Mouse (Mus musculus) MEL (cell line): ENCODE measurements around the gene Hoxa3. TPM values are rescaled to one million over a fixed set of nuclear protein-coding genes. Genes with fewer than 3 reads are reported as not detected.

Source experiments
- DNase-seq: peaks from one replicate; pipeline ENCODE4 v3.0.0; 2011; ENCODE audit warnings: low read depth, low spot score
- H3K27ac ChIP-seq: 2 replicates; pipeline ENCODE4 v1.5.1; 2012; ENCODE audit warnings: low read depth, mild to moderate bottlenecking, control low read depth, low read length, moderate library complexity; ENCODE audit not compliant: control insufficient read depth
- H3K27me3 ChIP-seq, 2 experiments: fragments of 150-350 bp in 1 of 2; sonication (generic) in 1 of 2; 2 replicates each; pipeline ENCODE4 v1.6.1; 2012; ENCODE audit warnings: low read length in 2 of 2, mild to moderate bottlenecking in 2 of 2, improper control_type of control experiment in 1 of 2, moderate library complexity in 1 of 2; ENCODE audit not compliant: insufficient read depth in 2 of 2, control insufficient read depth in 1 of 2
- H3K36me3 ChIP-seq, 2 experiments: 2 replicates each; pipeline ENCODE4 v1.6.1; 2012 to 2014; ENCODE audit warnings: low read length in 2 of 2, improper control_type of control experiment in 1 of 2, inconsistent platforms in 1 of 2, mild to moderate bottlenecking in 1 of 2; ENCODE audit not compliant: insufficient read depth in 2 of 2, control insufficient read depth in 1 of 2
- H3K4me1 ChIP-seq, 2 experiments: fragments of 150-350 bp in 1 of 2; sonication (generic) in 1 of 2; 2 replicates each; pipeline ENCODE4 v1.6.1; 2012; ENCODE audit warnings: low read length in 2 of 2, improper control_type of control experiment in 1 of 2, mild to moderate bottlenecking in 1 of 2; ENCODE audit not compliant: insufficient read depth in 2 of 2, control insufficient read depth in 1 of 2
- H3K4me3 ChIP-seq, 2 experiments: fragments of 150-350 bp in 1 of 2; sonication (generic) in 1 of 2; 2 replicates each; pipeline ENCODE4 v1.5.1; 2012; ENCODE audit warnings: low read depth in 2 of 2, low read length in 2 of 2, mild to moderate bottlenecking in 2 of 2, moderate library complexity in 2 of 2, control low read depth in 1 of 2, improper control_type of control experiment in 1 of 2; ENCODE audit not compliant: control insufficient read depth in 1 of 2, insufficient read depth in 1 of 2
- H3K79me2 ChIP-seq: 2 replicates; pipeline ENCODE4 v1.6.1; 2012; ENCODE audit warnings: mild to moderate bottlenecking, low read length, moderate library complexity; ENCODE audit not compliant: control insufficient read depth, poor library complexity, insufficient read depth
- H3K9ac ChIP-seq: 2 replicates; pipeline ENCODE4 v1.6.1; 2012; ENCODE audit warnings: low read depth, mild to moderate bottlenecking, control low read depth, low read length, moderate library complexity; ENCODE audit not compliant: control insufficient read depth, poor library complexity, severe bottlenecking
- H3K9me3 ChIP-seq: fragments of 150-350 bp; sonication (generic); replicated peaks from 2 replicates; pipeline ENCODE4 v1.6.1; 2012; ENCODE audit warnings: mild to moderate bottlenecking, low read length, improper control_type of control experiment, moderate library complexity; ENCODE audit not compliant: insufficient read depth
- BHLHE40 ChIP-seq: IDR thresholded peaks from 2 replicates; pipeline ENCODE4 v1.6.1; 2012; ENCODE audit warnings: low read depth, mild to moderate bottlenecking, inconsistent platforms, low read length, improper control_type of control experiment, borderline replicate concordance
- CTCF ChIP-seq, 3 experiments: IDR thresholded peaks in 2 of 3; conservative IDR thresholded peaks in 1 of 3; 2 replicates each; pipeline ENCODE4 v1.5.1; 2011 to 2012; ENCODE audit warnings: low read length in 3 of 3, low read depth in 2 of 3, mild to moderate bottlenecking in 2 of 3, improper control_type of control experiment in 1 of 3, inconsistent platforms in 1 of 3, mixed read lengths in 1 of 3, moderate library complexity in 1 of 3; ENCODE audit not compliant: control insufficient read depth in 1 of 3, insufficient read depth in 1 of 3, poor library complexity in 1 of 3, severe bottlenecking in 1 of 3
- ELF1 ChIP-seq: IDR thresholded peaks from 2 replicates; pipeline ENCODE4 v1.6.1; 2014; ENCODE audit warnings: low read depth, mild to moderate bottlenecking, inconsistent platforms, low read length, improper control_type of control experiment, moderate library complexity
- EP300 ChIP-seq, 2 experiments: IDR thresholded peaks; 2 replicates each; pipeline ENCODE4 v1.6.1; 2011; ENCODE audit warnings: improper control_type of control experiment in 2 of 2, low read length in 2 of 2, low read depth in 1 of 2, mild to moderate bottlenecking in 1 of 2
- ETS1 ChIP-seq: IDR thresholded peaks from 2 replicates; pipeline ENCODE4 v1.6.1; 2012; ENCODE audit warnings: low read depth, mild to moderate bottlenecking, inconsistent platforms, low read length, improper control_type of control experiment, moderate library complexity
- HCFC1 ChIP-seq: IDR thresholded peaks from 2 replicates; pipeline ENCODE4 v1.6.1; 2012; ENCODE audit warnings: low read depth, mild to moderate bottlenecking, inconsistent platforms, low read length, improper control_type of control experiment, moderate library complexity
- MAFK ChIP-seq: IDR thresholded peaks from 2 replicates; pipeline ENCODE4 v1.6.1; 2011; ENCODE audit warnings: low read depth, mild to moderate bottlenecking, low read length, improper control_type of control experiment, borderline replicate concordance
- MAX ChIP-seq: IDR thresholded peaks from 2 replicates; pipeline ENCODE4 v1.6.1; 2011; ENCODE audit warnings: low read length, improper control_type of control experiment
- MEF2A ChIP-seq: IDR thresholded peaks from 2 replicates; pipeline ENCODE4 v1.6.1; 2014; ENCODE audit warnings: low read depth, mild to moderate bottlenecking, inconsistent platforms, low read length, improper control_type of control experiment; ENCODE audit not compliant: poor library complexity, insufficient replicate concordance, severe bottlenecking; ENCODE audit errors: extremely low read depth
- MXI1 ChIP-seq: IDR thresholded peaks from 2 replicates; pipeline ENCODE4 v1.6.1; 2011; ENCODE audit warnings: mild to moderate bottlenecking, low read depth, low read length, improper control_type of control experiment
- MYB ChIP-seq: IDR thresholded peaks from 2 replicates; pipeline ENCODE4 v1.6.1; 2011; ENCODE audit warnings: mild to moderate bottlenecking, low read depth, low read length, improper control_type of control experiment
- NRF1 ChIP-seq: IDR thresholded peaks from 2 replicates; pipeline ENCODE4 v1.6.1; 2014; ENCODE audit warnings: low read depth, mild to moderate bottlenecking, inconsistent platforms, low read length, improper control_type of control experiment, moderate library complexity; ENCODE audit not compliant: poor library complexity, insufficient read depth, severe bottlenecking
- POLR2AphosphoS2 ChIP-seq: IDR thresholded peaks from 2 replicates; pipeline ENCODE4 v1.6.1; 2011; ENCODE audit warnings: low read length, improper control_type of control experiment
- POLR2AphosphoS5 ChIP-seq: IDR thresholded peaks from 2 replicates; pipeline ENCODE4 v1.6.1; 2012; ENCODE audit warnings: low read depth, borderline replicate concordance, mild to moderate bottlenecking, inconsistent platforms, low read length, moderate library complexity, mixed read lengths
- SIN3A ChIP-seq: IDR thresholded peaks from 2 replicates; pipeline ENCODE4 v1.6.1; 2012; ENCODE audit warnings: low read length, improper control_type of control experiment, inconsistent platforms
- SMC3 ChIP-seq: IDR thresholded peaks from 2 replicates; pipeline ENCODE4 v1.6.1; 2011; ENCODE audit warnings: low read depth, low read length, improper control_type of control experiment
- UBTF ChIP-seq: IDR thresholded peaks from 2 replicates; pipeline ENCODE4 v1.6.1; 2012; ENCODE audit warnings: low read depth, mild to moderate bottlenecking, inconsistent platforms, low read length, improper control_type of control experiment, moderate library complexity, borderline replicate concordance; ENCODE audit not compliant: insufficient read depth
- USF1 ChIP-seq: IDR thresholded peaks from 2 replicates; pipeline ENCODE4 v1.6.1; 2014; ENCODE audit warnings: low read depth, mild to moderate bottlenecking, inconsistent platforms, low read length, improper control_type of control experiment, moderate library complexity
- USF2 ChIP-seq, 2 experiments: IDR thresholded peaks; 2 replicates each; pipeline ENCODE4 v1.6.1; 2011 to 2012; ENCODE audit warnings: improper control_type of control experiment in 2 of 2, low read length in 2 of 2, borderline replicate concordance in 1 of 2, inconsistent platforms in 1 of 2, low read depth in 1 of 2, mild to moderate bottlenecking in 1 of 2; ENCODE audit not compliant: insufficient read depth in 1 of 2
- ZC3H11A ChIP-seq: IDR thresholded peaks from 2 replicates; pipeline ENCODE4 v1.6.1; 2012; ENCODE audit warnings: low read depth, mild to moderate bottlenecking, inconsistent platforms, low read length, improper control_type of control experiment
- ZKSCAN1 ChIP-seq: IDR thresholded peaks from 2 replicates; pipeline ENCODE4 v1.6.1; 2012; ENCODE audit warnings: low read depth, mild to moderate bottlenecking, inconsistent platforms, low read length, improper control_type of control experiment, moderate library complexity
- polyA plus RNA-seq, 2 experiments: library from polyadenylated mRNA; stranded (reverse) in 1 of 2; unstranded in 1 of 2; fragments of >175 nt in 1 of 2; fragments of >200 nt in 1 of 2; gene quantifications; 2 replicates each; pipeline versions ENCODE4 v1.2.1 to v1.2.4; 2012; ENCODE audit warnings: low replicate concordance in 2 of 2, low read depth in 1 of 2; ENCODE audit not compliant: insufficient read length in 2 of 2, insufficient read depth in 1 of 2, missing spikeins in 1 of 2
- total RNA-seq: library from RNA; depleted of rRNA; stranded (reverse); fragments of 300-350 nt; gene quantifications from 2 replicates; pipeline ENCODE4 v1.2.3, GENCODE M21; 2012

Hoxa3 gene
- total and polyA plus RNA-seq, 3 experiments: not detected

- H3K9me3 ChIP-seq: no peaks in the 10 kb centered on the region
- H3K79me2 ChIP-seq: no peaks in the 10 kb centered on the region
- no peaks in the 10 kb centered on the region for H3K27me3 ChIP-seq
- no peak overlapping the region for H3K4me3 ChIP-seq
- no peaks in the 10 kb centered on the region for H3K4me1 ChIP-seq
- no peak for DNase-seq
- H3K36me3 ChIP-seq: no peaks in the 10 kb centered on the region
- no peak overlapping the region for H3K9ac ChIP-seq
- H3K27ac ChIP-seq: no peak overlapping the region
- TF ChIP-seq SIN3A (no peak), USF2 (IDR thresholded peaks at IDR 0.05; ENCODE audit: borderline replicate concordance in 1 of 2, insufficient read depth in 1 of 2, low read depth in 1 of 2, low read length in 2 of 2) (no peak), ELF1 (no peak), BHLHE40 (no peak), POLR2AphosphoS5 (no peak), ETS1 (no peak), SMC3 (no peak), CTCF (IDR thresholded peaks at IDR 0.05 in 2 of 3, conservative IDR thresholded peaks at IDR 0.05 in 1 of 3; ENCODE audit: control insufficient read depth in 1 of 3, insufficient read depth in 1 of 3, low read depth in 2 of 3, low read length in 3 of 3, poor library complexity in 1 of 3, severe bottlenecking in 1 of 3) (no peak), USF1 (no peak), POLR2AphosphoS2 (no peak)
These were observed 53.2 kb downstream of the Hoxa3 start for GRCm38 (mm10) chr6:52159979-52160378.

GRCm38 (mm10) chr6:52159164-52159761 is 53.9 kb downstream of the Hoxa3 start:
- H3K27me3 ChIP-seq: no peaks in the 10 kb centered on the region
- no peak for TF ChIP-seq NRF1
- no peak for TF ChIP-seq CTCF (IDR thresholded peaks at IDR 0.05 in 2 of 3, conservative IDR thresholded peaks at IDR 0.05 in 1 of 3; ENCODE audit: control insufficient read depth in 1 of 3, insufficient read depth in 1 of 3, low read depth in 2 of 3, low read length in 3 of 3, poor library complexity in 1 of 3, severe bottlenecking in 1 of 3)
- TF ChIP-seq SIN3A: no peak
- no peak for TF ChIP-seq MEF2A
- TF ChIP-seq UBTF: no peak
- TF ChIP-seq BHLHE40: no peak
- no peak for TF ChIP-seq ZC3H11A
- TF ChIP-seq MAFK: no peak
- TF ChIP-seq HCFC1: no peak
- no peak for TF ChIP-seq ELF1
- no peak for TF ChIP-seq MXI1
- no peak for TF ChIP-seq ETS1
- TF ChIP-seq EP300 (IDR thresholded peaks at IDR 0.05; ENCODE audit: low read depth in 1 of 2, low read length in 2 of 2): no peak
- no peak for TF ChIP-seq ZKSCAN1
- no peak for TF ChIP-seq MYB
- no peak for TF ChIP-seq MAX
- H3K4me1 ChIP-seq: no peaks in the 10 kb centered on the region
- DNase-seq: no peak
- no peak overlapping the region for H3K9ac ChIP-seq
- H3K36me3 ChIP-seq: no peaks in the 10 kb centered on the region
- H3K27ac ChIP-seq: no peak overlapping the region
- no peaks in the 10 kb centered on the region for H3K9me3 ChIP-seq
- H3K4me3 ChIP-seq: no peak overlapping the region
- no peaks in the 10 kb centered on the region for H3K79me2 ChIP-seq
